Mouse (Mus musculus) olfactory bulb, adult 2 months (tissue): Measurements from ENCODE around the gene Tep1. TPM values are rescaled to one million over a fixed set of nuclear protein-coding genes. Genes with fewer than 3 reads are reported as not detected.

Experiments used
- H3K27ac ChIP-seq: fragments of 200-500 bp; 2 replicates; pipeline ENCODE4 v1.5.1; 2012; ENCODE audit warnings: low read depth, low read length; ENCODE audit not compliant: insufficient read depth
- H3K4me1 ChIP-seq: fragments of 200-500 bp; 2 replicates; pipeline ENCODE4 v1.6.1; 2012; ENCODE audit warnings: low read length; ENCODE audit not compliant: control insufficient read depth, insufficient read depth
- H3K4me3 ChIP-seq: fragments of 200-500 bp; 2 replicates; pipeline ENCODE4 v1.5.1; 2012; ENCODE audit warnings: mild to moderate bottlenecking, low read depth, low read length, moderate library complexity; ENCODE audit not compliant: insufficient read depth
- CTCF ChIP-seq: fragments of 200-500 bp; IDR thresholded peaks from 2 replicates; pipeline ENCODE4 v1.5.1; 2012; ENCODE audit warnings: low read depth, mild to moderate bottlenecking, low read length, moderate library complexity; ENCODE audit not compliant: insufficient read depth
- POLR2A ChIP-seq: fragments of 200-500 bp; IDR thresholded peaks from 2 replicates; pipeline ENCODE4 v1.6.1; 2012; ENCODE audit warnings: mild to moderate bottlenecking, low read depth, low read length, moderate library complexity; ENCODE audit not compliant: insufficient read depth
- WGBS: fragments of 180-500 bp; shearing (Covaris S2); methylation state at CpG from one replicate; pipeline ENCODE4 v1.1.7; 2018; 5-methylcytosine and 5-hydroxymethylcytosine counted together
- polyA plus RNA-seq: library from polyadenylated mRNA; stranded (reverse); fragments of >200 nt; gene quantifications from 2 replicates; pipeline ENCODE4 v1.2.4, GENCODE M21; 2012; ENCODE audit warnings: low replicate concordance; ENCODE audit not compliant: missing spikeins, insufficient read depth, insufficient read length

The Tep1 gene
- polyA plus RNA-seq, 1 experiment, result not detected

DNA sequence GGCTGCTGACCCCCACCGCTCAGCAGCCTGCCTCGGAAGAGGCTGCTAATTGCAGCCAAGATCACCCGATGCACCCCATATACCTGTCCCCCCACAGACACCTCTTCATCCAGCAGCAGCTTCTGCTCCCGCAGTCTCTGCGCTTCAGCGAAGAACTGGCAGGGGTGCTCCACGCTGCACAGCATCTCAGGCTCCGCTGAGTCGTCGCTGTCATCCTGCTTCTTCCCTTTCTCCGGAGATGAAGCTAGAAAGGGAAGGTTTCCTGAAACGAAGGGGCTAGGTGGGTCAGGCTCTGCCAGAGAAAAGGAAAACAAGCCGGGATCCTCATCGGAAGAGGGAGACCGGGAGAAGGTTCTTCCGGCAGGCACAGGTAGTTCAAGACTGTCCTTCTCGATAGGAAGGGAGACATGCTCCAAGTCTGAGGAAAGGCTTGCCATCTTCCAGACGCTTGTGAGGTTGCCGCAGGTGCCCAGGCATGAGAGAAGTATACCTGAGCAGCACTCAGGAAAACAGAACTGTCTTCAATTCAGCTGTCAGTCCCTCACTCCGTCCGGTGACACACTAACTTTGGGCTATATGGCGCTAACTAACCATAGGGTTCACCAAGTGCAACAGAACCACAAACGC lies 26.5 kb upstream of the Tep1 start:
- TF ChIP-seq CTCF (no peak), POLR2A (no peak)
- Histone ChIP-seq H3K4me3 (peak overlapping the region; percentile 48), H3K4me1 (peaks cover 14% of the 10 kb centered on the region), H3K27ac (peak overlapping the region; percentile 6; the same call in 1 of the 2 replicates)
- WGBS, result 17% methylated on average over 23 of the region's 23 CpGs

DNA sequence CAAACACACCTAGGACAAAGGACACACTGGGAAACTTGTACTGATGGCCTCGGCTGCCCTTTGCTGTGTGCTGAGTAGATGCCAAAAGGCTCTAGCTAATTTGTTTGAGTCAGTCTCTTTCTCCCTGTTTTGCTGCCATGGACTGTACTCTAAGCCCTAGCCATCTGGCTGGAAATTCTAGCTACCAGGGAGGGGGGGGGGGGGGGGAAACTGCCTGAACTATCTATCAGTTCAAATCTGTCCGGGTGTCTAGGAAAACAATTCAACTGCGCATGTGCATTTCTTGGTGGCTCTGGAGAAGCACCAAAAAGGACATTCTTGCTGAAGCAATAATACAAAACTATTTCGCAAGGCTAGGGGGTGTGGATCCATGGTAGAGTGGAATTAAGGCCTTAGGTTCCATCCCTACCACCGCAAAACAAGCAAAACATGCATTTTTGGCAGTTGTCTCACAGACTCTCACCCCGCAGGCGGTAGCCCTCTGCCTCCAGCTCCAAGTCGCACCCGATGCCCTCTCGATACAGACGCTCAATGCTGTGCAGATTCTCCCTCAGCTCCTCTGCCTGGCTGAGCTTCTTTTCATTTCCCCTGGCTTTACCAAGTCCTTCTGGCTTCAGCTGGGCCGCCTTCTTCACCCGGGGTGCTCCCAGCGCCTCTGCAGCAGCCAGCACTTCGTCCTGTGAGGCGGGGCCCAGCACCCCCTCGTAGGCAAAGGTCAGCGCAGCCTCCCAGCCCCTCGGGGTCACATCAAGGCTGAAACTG lies 25.8 kb upstream of the Tep1 start:
- H3K4me3 ChIP-seq, result peak overlapping the region; percentile 48
- TF ChIP-seq CTCF (no peak), POLR2A (no peak)
- peaks cover 14% of the 10 kb centered on the region for H3K4me1 ChIP-seq
- WGBS, result 11% methylated on average over 19 of the region's 19 CpGs
- peak overlapping the region; percentile 6; the same call in 1 of the 2 replicates for H3K27ac ChIP-seq

DNA sequence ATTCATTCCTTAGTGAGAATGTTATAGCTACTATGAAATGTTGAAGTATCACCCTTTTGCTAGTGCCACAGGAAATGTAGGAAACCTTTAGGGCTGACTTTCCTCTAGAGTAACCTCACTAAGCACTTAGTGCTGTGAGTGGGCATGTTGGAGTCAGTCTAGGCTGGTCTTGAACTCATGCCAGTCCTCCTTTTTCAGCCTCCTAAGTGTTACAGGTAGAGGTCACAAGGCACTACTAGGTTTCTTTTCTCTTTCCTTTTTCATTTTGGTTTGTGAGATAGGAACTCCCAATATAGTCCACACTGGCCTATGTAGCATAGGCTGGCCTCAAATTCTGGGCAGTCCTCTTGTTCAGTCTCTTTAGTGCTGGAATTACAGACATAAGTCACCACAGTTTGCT lies 25.0 kb upstream of the Tep1 start:
- TF ChIP-seq POLR2A (no peak), CTCF (no peak)
- Histone ChIP-seq H3K4me3 (no peak overlapping the region), H3K27ac (no peak overlapping the region), H3K4me1 (peaks cover 14% of the 10 kb centered on the region)

DNA sequence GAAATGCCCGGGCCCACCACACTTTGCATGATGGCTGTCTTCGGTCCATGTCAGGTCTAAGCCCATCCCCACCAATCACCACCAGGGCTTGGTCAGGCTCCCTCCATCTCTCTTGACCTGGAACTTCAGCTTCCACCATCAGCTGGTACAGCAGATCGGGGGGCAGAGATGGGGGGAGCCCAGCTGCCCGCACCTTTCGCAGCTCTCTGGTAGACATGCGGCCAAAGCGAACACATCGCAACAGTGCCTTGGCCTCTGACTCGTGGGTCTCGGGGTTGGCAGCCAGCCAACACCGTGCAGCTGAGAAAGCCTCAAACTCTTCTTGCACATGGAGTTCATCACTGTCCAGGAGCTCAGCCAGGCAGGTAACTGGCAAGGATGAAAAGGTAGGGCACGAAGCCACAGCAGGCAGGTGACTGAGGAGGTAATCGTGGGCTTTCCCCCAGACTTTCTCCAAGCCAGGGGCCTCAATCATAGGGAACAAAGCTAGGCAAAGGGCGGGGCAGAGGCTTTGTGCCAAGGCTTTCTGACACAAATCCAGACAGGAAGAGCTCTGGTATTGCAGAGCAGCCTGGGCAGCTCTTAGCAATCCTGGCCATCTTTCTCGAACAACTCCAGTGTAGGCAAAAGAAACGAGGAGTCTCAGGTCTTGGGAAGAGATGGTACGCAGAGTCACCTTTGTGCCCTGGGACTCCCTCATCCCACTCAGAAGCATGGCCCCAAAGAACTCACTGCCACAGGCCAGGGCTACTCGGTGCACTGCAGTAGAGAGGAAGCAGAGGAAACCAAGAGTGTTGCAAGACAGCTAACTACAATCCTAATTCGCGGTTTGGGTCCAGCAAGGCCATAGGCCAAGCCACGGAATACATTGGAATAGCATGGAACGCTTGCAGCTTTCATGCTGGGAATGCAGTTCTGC lies 22.4 kb upstream of the Tep1 start:
- 68% methylated on average over 22 of the region's 22 CpGs for WGBS
- TF ChIP-seq CTCF, result no peak
- TF ChIP-seq POLR2A, result no peak
- H3K4me1 ChIP-seq, result peaks cover 14% of the 10 kb centered on the region
- no peak overlapping the region for H3K27ac ChIP-seq
- no peak overlapping the region for H3K4me3 ChIP-seq

DNA sequence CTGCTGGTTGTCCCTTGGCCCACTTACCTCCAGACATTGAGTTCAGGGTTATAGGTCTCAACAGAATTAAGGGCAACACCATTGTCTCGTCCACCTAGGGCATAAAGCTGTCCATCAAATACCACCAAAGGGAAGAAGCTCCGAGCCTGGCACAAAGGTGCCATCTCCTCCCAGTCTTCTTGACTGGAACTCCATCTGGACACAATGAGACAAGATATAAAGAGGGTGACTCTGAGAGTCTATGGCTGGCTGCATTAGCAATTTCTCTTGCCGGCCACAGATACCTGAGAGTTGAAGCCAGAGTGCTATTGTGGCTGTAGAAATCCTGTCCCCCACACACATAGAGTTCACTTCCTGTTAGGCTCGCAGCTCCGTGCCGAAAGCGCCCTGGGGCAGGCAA lies 21.7 kb upstream of the Tep1 start:
- Histone ChIP-seq H3K4me3 (no peak overlapping the region), H3K27ac (no peak overlapping the region), H3K4me1 (peaks cover 10% of the 10 kb centered on the region)
- TF ChIP-seq POLR2A (no peak), CTCF (no peak)
- 92% methylated on average over 7 of the region's 7 CpGs for WGBS

DNA sequence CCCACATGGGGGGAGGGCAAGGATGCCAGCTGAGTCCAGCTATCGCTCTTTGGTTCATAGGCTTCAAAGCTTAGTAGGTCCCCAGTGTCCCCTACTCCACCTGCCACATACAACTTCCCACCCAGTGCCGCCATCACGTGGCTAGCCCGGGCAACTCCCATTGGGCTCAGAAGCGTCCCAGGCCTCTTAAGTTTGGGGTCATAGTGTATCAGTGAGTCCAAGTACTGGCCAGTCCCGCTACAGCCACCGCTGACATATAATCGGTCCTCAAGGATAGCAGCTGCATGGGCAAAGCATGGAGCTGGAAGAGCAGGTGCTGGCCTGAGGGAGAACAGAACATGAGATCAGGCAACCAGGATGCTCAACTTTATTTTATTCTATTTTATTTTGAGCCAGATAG lies 21.3 kb upstream of the Tep1 start:
- no peak overlapping the region for H3K27ac ChIP-seq
- peaks cover 5% of the 10 kb centered on the region for H3K4me1 ChIP-seq
- no peak for TF ChIP-seq CTCF
- no peak for TF ChIP-seq POLR2A
- no peak overlapping the region for H3K4me3 ChIP-seq
- WGBS, result 96% methylated on average over 8 of the region's 8 CpGs

DNA sequence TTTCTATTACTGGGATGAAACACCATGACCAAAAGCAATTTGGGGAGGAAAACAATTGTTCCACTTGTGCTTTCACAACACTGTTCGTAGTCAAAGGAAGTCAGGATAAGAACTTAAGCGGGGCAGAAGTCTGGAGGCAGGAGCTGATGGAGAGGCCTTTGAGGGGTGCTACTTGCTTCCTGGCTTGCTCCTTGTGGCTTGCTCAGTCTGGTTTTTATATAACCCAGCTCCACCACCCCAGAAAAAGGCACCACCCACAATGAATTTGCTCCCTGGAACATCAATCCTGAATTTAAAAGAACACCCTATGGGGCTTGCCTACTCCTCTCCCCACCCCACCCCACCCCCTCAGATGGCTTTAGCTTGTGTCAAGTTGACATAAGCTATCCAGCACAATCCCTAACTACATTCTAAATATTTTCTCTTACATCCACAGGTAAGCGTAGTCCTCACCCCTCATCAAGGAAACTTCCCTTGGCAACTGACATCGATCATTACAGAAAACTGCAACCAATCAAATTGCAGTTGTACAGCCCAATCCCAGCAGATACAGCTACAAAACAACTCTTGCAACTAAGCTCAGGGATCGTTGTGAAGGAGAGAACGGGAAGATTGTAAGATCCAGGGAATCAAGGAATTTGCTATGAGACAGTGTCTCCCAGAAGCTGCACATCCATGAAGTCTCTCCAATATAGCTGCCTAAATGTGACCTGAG lies 6.0 kb upstream of the Tep1 start:
- 83% methylated on average over 6 of the region's 6 CpGs for WGBS
- TF ChIP-seq CTCF (no peak), POLR2A (no peak)
- H3K4me1 ChIP-seq, result no peaks in the 10 kb centered on the region
- H3K4me3 ChIP-seq, result no peak overlapping the region
- no peak overlapping the region for H3K27ac ChIP-seq

DNA sequence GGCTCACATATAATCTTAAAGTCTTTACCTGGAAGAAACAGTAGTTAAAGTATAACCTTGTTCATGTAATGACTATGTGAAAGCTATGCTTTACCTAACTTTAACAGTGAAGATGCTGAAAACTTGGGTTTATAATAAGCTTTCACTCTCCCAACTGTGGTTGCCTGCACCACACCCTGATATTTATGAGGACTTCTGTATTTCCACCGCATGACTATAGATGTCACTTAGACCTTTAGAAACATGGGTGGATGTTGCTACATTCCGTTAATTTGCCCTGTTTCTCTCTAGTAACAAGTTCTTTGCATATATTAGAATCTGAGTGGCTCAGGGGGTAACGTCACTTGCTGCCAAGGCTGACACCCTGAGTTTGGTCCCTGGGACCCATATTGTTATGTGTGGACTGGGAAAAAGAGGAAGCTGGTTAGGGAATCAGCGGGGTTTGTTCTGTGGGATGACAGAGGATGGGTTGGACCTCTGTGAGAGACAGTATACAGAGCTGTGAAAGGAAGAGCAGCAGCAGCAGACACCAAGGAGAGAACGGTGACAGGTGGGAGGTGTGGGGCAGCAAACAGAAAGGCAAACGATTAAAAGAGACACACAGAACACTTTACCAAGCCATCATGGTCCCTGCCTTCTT lies 5.4 kb upstream of the Tep1 start:
- TF ChIP-seq POLR2A (no peak), CTCF (no peak)
- Histone ChIP-seq H3K4me3 (no peak overlapping the region), H3K27ac (no peak overlapping the region), H3K4me1 (peaks cover 2% of the 10 kb centered on the region; the same call in 1 of the 2 replicates)
- 76% methylated on average over 6 of the region's 6 CpGs for WGBS
